Mouse (Mus musculus) embryonic fibroblast, embryonic 13.5 days (primary cell): ENCODE data around the gene Snrnp25.

Source experiments
- CTCF ChIP-seq: IDR thresholded peaks from 2 replicates; pipeline ENCODE4 v1.5.1; 2011; ENCODE audit warnings: mild to moderate bottlenecking, control low read depth, low read length, moderate library complexity, borderline replicate concordance; ENCODE audit not compliant: insufficient read depth
- POLR2A ChIP-seq: IDR thresholded peaks from 2 replicates; pipeline ENCODE4 v1.6.1; 2011; ENCODE audit warnings: low read depth, mild to moderate bottlenecking, control low read depth, low read length, moderate library complexity

DNA sequence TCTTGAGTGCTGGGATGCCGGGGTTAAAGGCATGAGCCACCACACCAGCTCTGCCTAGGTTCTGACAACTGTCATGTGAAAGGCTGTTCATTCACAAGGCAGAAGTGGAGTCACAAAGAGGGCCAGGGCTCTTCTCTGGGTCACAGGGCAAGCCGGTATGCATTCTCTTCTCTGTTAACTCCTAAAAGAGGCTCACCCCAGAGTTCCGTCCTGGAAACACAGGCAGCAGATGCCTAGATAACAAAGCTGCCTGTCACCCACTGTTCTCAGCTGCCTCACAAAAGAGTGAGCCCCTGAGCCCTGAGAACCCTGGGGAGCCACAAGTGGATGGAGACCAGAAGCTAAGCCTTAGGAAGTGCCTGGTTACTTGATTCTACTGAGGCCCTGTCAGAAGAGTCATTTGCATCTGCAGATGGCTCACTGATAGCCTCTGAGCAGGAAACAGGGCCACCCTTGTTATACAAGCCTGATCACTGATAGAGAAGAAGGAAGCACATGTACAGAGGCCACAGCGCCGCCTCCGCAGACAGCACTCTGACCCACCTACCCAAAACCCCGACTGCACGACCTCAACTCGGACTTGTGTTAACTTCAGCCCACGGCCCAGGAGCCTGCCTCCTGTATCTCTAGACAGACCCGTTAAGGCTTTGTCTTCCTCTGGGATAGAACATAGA, 9.2 kb upstream of the Snrnp25 start:
- no peak for TF ChIP-seq CTCF
- TF ChIP-seq POLR2A: no peak
